ENCODE assay signal across 8 mouse cellular contexts in the genomic region with DNA sequence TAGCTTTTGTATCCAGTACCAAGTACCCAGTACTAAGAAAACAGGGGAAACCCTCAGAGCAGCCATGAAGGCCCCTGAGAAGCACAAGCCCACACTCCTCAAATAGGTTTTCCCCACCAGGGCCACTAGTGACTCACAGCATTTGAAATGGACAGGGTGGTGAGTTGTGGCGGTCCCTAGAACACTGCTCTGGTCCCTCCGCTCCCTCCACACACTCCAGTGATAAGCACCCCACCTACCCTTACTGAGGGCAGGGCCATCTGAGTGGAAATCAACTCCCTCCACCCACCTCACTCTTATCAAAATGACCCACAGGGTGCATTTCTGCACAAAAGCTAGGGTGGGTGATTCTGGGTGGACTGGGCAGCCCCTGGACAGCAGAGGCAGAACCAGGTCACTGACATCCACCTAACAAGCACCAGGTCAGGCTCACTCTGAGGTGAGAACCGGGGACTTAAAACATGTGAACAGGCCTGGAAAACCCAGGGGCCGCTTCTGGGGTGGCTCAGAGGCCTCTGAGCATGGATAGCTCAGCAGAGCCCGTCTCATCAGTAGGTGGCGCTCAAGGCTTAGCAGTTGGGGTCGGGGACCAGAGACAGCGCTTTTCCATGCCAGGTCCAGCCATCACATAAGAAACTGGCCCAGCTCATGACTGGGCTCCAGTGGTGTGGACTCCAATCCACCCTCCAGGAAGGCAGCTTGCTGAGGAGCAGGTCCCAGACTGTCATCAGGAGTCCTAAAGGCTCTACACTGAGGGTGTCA. TPM values are rescaled to one million over a fixed set of nuclear protein-coding genes. Genes with fewer than 3 reads are reported as not detected.
DNase-seq lines count a peak whose midpoint lies in the region; ATAC-seq and TF ChIP-seq lines count a peak whose summit lies in the region.

No protein-coding gene starts in this region.

- TF ChIP-seq EP300 in CH12.LX (IDR thresholded peaks at IDR 0.05; ENCODE audit: low read length): no peak

- H3K4me3 ChIP-seq in CH12.LX (replicated peaks in 1 of 3; ENCODE audit: low read depth in 2 of 3, low read length in 2 of 3, poor library complexity in 1 of 3): no peak overlapping the region
- H3K4me3 ChIP-seq in forebrain, embryonic 12.5 days (replicated peaks): no peak overlapping the region
- no peak overlapping the region for H3K4me3 ChIP-seq in hindbrain, embryonic 10.5 days
- H3K4me3 ChIP-seq in lung, embryonic 15.5 days: no peak overlapping the region

- 25% methylated on average over 8 of the region's 8 CpGs for WGBS in forebrain, embryonic 12.5 days
- WGBS in hindbrain, embryonic 10.5 days: 29% methylated on average over 8 of the region's 8 CpGs
- WGBS in lung, embryonic 15.5 days: 27% methylated on average over 8 of the region's 8 CpGs

- H3K9ac ChIP-seq in CH12.LX (ENCODE audit: insufficient read depth, low read depth): no peak overlapping the region
- no peak overlapping the region for H3K9ac ChIP-seq in forebrain, embryonic 12.5 days
- H3K9ac ChIP-seq in lung, embryonic 15.5 days: no peak overlapping the region

- no peaks in the 10 kb centered on the region for H3K9me3 ChIP-seq in CH12.LX (replicated peaks; ENCODE audit: low read length)
- no peaks in the 10 kb centered on the region for H3K9me3 ChIP-seq in forebrain, embryonic 12.5 days
- H3K9me3 ChIP-seq in hindbrain, embryonic 10.5 days: no peaks in the 10 kb centered on the region
- no peaks in the 10 kb centered on the region for H3K9me3 ChIP-seq in lung, embryonic 15.5 days

- TF ChIP-seq POLR2A in CH12.LX (IDR thresholded peaks at IDR 0.05; ENCODE audit: low read depth, low read length): no peak

- H3K79me2 ChIP-seq in CH12.LX (replicated peaks; ENCODE audit: control insufficient read depth, extremely low read depth, insufficient read depth, poor library complexity, severe bottlenecking): no peaks in the 10 kb centered on the region

- H3K36me3 ChIP-seq in CH12.LX (replicated peaks in 1 of 2; ENCODE audit: control insufficient read depth in 1 of 2, insufficient read depth in 1 of 2, low read length in 1 of 2): peaks cover 24 to 62% of the 10 kb centered on the region in 2 experiments
- peaks cover 6% of the 10 kb centered on the region; the same call in 1 of the 2 replicates for H3K36me3 ChIP-seq in forebrain, embryonic 12.5 days (replicated peaks)
- H3K36me3 ChIP-seq in hindbrain, embryonic 10.5 days: peaks cover 27% of the 10 kb centered on the region
- no peaks in the 10 kb centered on the region for H3K36me3 ChIP-seq in lung, embryonic 15.5 days

- TF ChIP-seq RAD21 in CH12.LX (IDR thresholded peaks at IDR 0.05; ENCODE audit: low read depth, low read length): peak; percentile 92

- no peaks in the 10 kb centered on the region for H3K4me1 ChIP-seq in CH12.LX (ENCODE audit: control insufficient read depth in 1 of 2, insufficient read depth in 2 of 2)
- H3K4me1 ChIP-seq in forebrain, embryonic 12.5 days: peaks cover 4% of the 10 kb centered on the region; the same call in 1 of the 2 replicates
- H3K4me1 ChIP-seq in hindbrain, embryonic 10.5 days (replicated peaks): peaks cover 15% of the 10 kb centered on the region; the same call in 1 of the 2 replicates
- H3K4me1 ChIP-seq in lung, embryonic 15.5 days: no peaks in the 10 kb centered on the region

- ATAC-seq in forebrain, embryonic 12.5 days (ENCODE audit: low FRiP score): peak; percentile 78
- peak; percentile 55; the same call in 1 of the 2 replicates for ATAC-seq in lung, embryonic 15.5 days (ENCODE audit: borderline replicate concordance, extremely low read depth, low FRiP score, low TSS enrichment)

- dilution Hi-C loops in CH12.LX (cut with MboI; ENCODE audit: extremely low pct_ligation_motif_present, extremely low pct_unique_long_range_greater_than_20kb, low sequenced_read_pairs): no loop called here

- H3K27me3 ChIP-seq in CH12.LX (replicated peaks): no peaks in the 10 kb centered on the region
- no peaks in the 10 kb centered on the region for H3K27me3 ChIP-seq in forebrain, embryonic 12.5 days
- no peaks in the 10 kb centered on the region for H3K27me3 ChIP-seq in hindbrain, embryonic 10.5 days (ENCODE audit: insufficient read depth, poor library complexity, severe bottlenecking)
- H3K27me3 ChIP-seq in lung, embryonic 15.5 days: no peaks in the 10 kb centered on the region

- H3K4me2 ChIP-seq in CH12.LX (ENCODE audit: insufficient read depth, low read depth, poor library complexity, severe bottlenecking): no peak overlapping the region
- H3K4me2 ChIP-seq in forebrain, embryonic 12.5 days: no peak overlapping the region
- H3K4me2 ChIP-seq in lung, embryonic 15.5 days: no peak overlapping the region

- peak; percentile 63 for DNase-seq in CH12.LX (ENCODE audit: extremely low read depth)
- DNase-seq in c-Kit-positive CD71-positive TER-119-negative erythroid progenitor cells, embryonic 14.5 days (ENCODE audit: low read depth): peak; percentile 54
- peak; percentile 81 for DNase-seq in hindbrain, embryonic 10.5 days (ENCODE audit: low spot score)
- peak; percentile 71 for DNase-seq in layer of hippocampus, adult 9-10 months (ENCODE audit: low spot score)
- peak; percentile 77 for DNase-seq in ovary, postnatal 36 days (ENCODE audit: low spot score)
- peak; percentile 72 for DNase-seq in thymus, postnatal 14 days

- in situ Hi-C loops in CH12.LX (cut with MboI; ENCODE audit: low pct_ligation_motif_present, low pct_unique_long_range_greater_than_20kb, low sequenced_read_pairs): no loop called here

- TF ChIP-seq CTCF in CH12.LX (conservative IDR thresholded peaks at IDR 0.05 in 1 of 2, IDR thresholded peaks at IDR 0.05 in 1 of 2; ENCODE audit: low read depth in 2 of 2, low read length in 2 of 2): peak; percentile 46 to 84; a peak in 3 of 4 replicates

- no peak overlapping the region for H3K27ac ChIP-seq in CH12.LX (ENCODE audit: insufficient read depth, low read depth)
- no peak overlapping the region for H3K27ac ChIP-seq in forebrain, embryonic 12.5 days
- peak overlapping the region; percentile 16; the same call in 1 of the 2 replicates for H3K27ac ChIP-seq in hindbrain, embryonic 10.5 days
- H3K27ac ChIP-seq in lung, embryonic 15.5 days: no peak overlapping the region

TF ChIP-seq in CH12.LX, 34 proteins besides CTCF, POLR2A, EP300 and RAD21:
- TF ChIP-seq ETS1 (conservative IDR thresholded peaks at IDR 0.05; ENCODE audit: low read depth, low read length) (no peak), ZMIZ1 (IDR thresholded peaks at IDR 0.05; ENCODE audit: low read depth, low read length) (no peak), UBTF (IDR thresholded peaks at IDR 0.05; ENCODE audit: low read depth, low read length) (no peak), BHLHE40 (IDR thresholded peaks at IDR 0.05; ENCODE audit: low read depth, low read length) (no peak), MEF2A (IDR thresholded peaks at IDR 0.05; ENCODE audit: borderline replicate concordance, low read depth, low read length) (peak; percentile 17; the same call in 1 of the 2 replicates), ZC3H11A (IDR thresholded peaks at IDR 0.05; ENCODE audit: low read depth, low read length) (no peak), SMC3 (IDR thresholded peaks at IDR 0.05; ENCODE audit: low read depth, low read length) (peak; percentile 88), GABPA (IDR thresholded peaks at IDR 0.05; ENCODE audit: insufficient replicate concordance, low read depth, low read length) (no peak), TCF12 (IDR thresholded peaks at IDR 0.05; ENCODE audit: low read depth, low read length) (no peak)

RNA-seq across cellular contexts. Expression of gene Tpcn2, which starts 30.9 kb away (rescaled TPM):
- total RNA-seq in CH12.LX (2012; rRNA removed) (6.9 and 7.3 TPM in 2 replicates), CH12.LX (2014; rRNA removed) (3.7 TPM in 2 replicates)
- polyA plus RNA-seq in CH12.LX (2012; ENCODE audit: insufficient read length, low read depth): 7.2 and 7.9 TPM in 2 replicates
- polyA plus RNA-seq in forebrain, embryonic 12.5 days (2016; fragmentation: Nextera tagmentation; extraction: Ambion mirVana): 4.8 and 5.2 TPM in 2 replicates
- 5.7 and 5.8 TPM in 2 replicates for polyA plus RNA-seq in hindbrain, embryonic 10.5 days (2016; fragmentation: Nextera tagmentation; extraction: Ambion mirVana)
- polyA plus RNA-seq in lung, embryonic 15.5 days (2015; fragmentation: Nextera tagmentation; extraction: Ambion mirVana): 10.0 and 10.9 TPM in 2 replicates

RNA-seq across cellular contexts. Expression of gene 1810010D01Rik, which starts 45.0 kb away (rescaled TPM):
- total RNA-seq in CH12.LX (2012; rRNA removed) (not detected in 2 replicates), CH12.LX (2014; rRNA removed) (not detected in 2 replicates)
- not detected in 2 replicates for polyA plus RNA-seq in CH12.LX (2012; ENCODE audit: insufficient read length, low read depth)
- polyA plus RNA-seq in forebrain, embryonic 12.5 days (2016; fragmentation: Nextera tagmentation; extraction: Ambion mirVana): 0.59 and 0.91 TPM in 2 replicates
- 0.19 and 0.37 TPM in 2 replicates for polyA plus RNA-seq in hindbrain, embryonic 10.5 days (2016; fragmentation: Nextera tagmentation; extraction: Ambion mirVana)
- polyA plus RNA-seq in lung, embryonic 15.5 days (2015; fragmentation: Nextera tagmentation; extraction: Ambion mirVana): 0.30 and 0.33 TPM in 2 replicates

RNA-seq across cellular contexts. Expression of gene Mrgprf, which starts 47.7 kb away (rescaled TPM):
- total RNA-seq in CH12.LX (2012; rRNA removed): not detected in 2 replicates
- total RNA-seq in CH12.LX (2014; rRNA removed): not detected in 2 replicates
- polyA plus RNA-seq in CH12.LX (2012; ENCODE audit: insufficient read length, low read depth): not detected in 2 replicates
- 0.46 and 0.47 TPM in 2 replicates for polyA plus RNA-seq in forebrain, embryonic 12.5 days (2016; fragmentation: Nextera tagmentation; extraction: Ambion mirVana)
- polyA plus RNA-seq in hindbrain, embryonic 10.5 days (2016; fragmentation: Nextera tagmentation; extraction: Ambion mirVana): 0.14 and 0.35 TPM in 2 replicates
- 2.1 TPM in 2 replicates for polyA plus RNA-seq in lung, embryonic 15.5 days (2015; fragmentation: Nextera tagmentation; extraction: Ambion mirVana)
